Mouse (Mus musculus): ENCODE data around the gene Camkk1.

Gene Camkk1

GRCm38 (mm10) chr11:73014831-73015344, 3.9 kb upstream of the Camkk1 start:
- peak; percentile 27 for ATAC-seq (ENCODE audit: low TSS enrichment)

- ATAC-seq (ENCODE audit: low TSS enrichment): no peak
Measured at GRCm38 (mm10) chr11:73015391-73016102, 3.3 kb upstream of the Camkk1 start.

GRCm38 (mm10) chr11:73016103-73016420, 2.7 kb upstream of the Camkk1 start:
- ATAC-seq (ENCODE audit: low TSS enrichment): no peak

GRCm38 (mm10) chr11:73019147-73019795, 463 bp downstream of the Camkk1 start:
- peak; percentile 13 for ATAC-seq (ENCODE audit: low TSS enrichment)

- ATAC-seq (ENCODE audit: low TSS enrichment): no peak
Measured at GRCm38 (mm10) chr11:73020953-73021800, 2.4 kb downstream of the Camkk1 start.

GRCm38 (mm10) chr11:73023099-73023498, 4.3 kb downstream of the Camkk1 start:
- ATAC-seq (ENCODE audit: low TSS enrichment): peak; percentile 53

- ATAC-seq (ENCODE audit: low TSS enrichment): no peak
Measured at GRCm38 (mm10) chr11:73023827-73024226, 5.0 kb downstream of the Camkk1 start.

- no peak for ATAC-seq (ENCODE audit: low TSS enrichment)
Measured at GRCm38 (mm10) chr11:73024236-73024904, 5.6 kb downstream of the Camkk1 start.

GRCm38 (mm10) chr11:73026961-73027360, 8.2 kb downstream of the Camkk1 start:
- no peak for ATAC-seq (ENCODE audit: low TSS enrichment)

- ATAC-seq (ENCODE audit: low TSS enrichment): peak; percentile 95
Measured at GRCm38 (mm10) chr11:73030821-73031498, 12.2 kb downstream of the Camkk1 start.

- no peak for ATAC-seq (ENCODE audit: low TSS enrichment)
Measured at GRCm38 (mm10) chr11:73031536-73031935, 12.7 kb downstream of the Camkk1 start.

GRCm38 (mm10) chr11:73036077-73036476, 17.3 kb downstream of the Camkk1 start:
- no peak for ATAC-seq (ENCODE audit: low TSS enrichment)

GRCm38 (mm10) chr11:73036889-73037288, 18.1 kb downstream of the Camkk1 start:
- ATAC-seq (ENCODE audit: low TSS enrichment): no peak; the same call in 1 of the 2 replicates

GRCm38 (mm10) chr11:73037691-73038090, 18.9 kb downstream of the Camkk1 start:
- no peak for ATAC-seq (ENCODE audit: low TSS enrichment)

GRCm38 (mm10) chr11:73039102-73039799, 20.4 kb downstream of the Camkk1 start:
- ATAC-seq (ENCODE audit: low TSS enrichment): peak; percentile 62; the same call in 1 of the 2 replicates

- ATAC-seq (ENCODE audit: low TSS enrichment): no peak
Measured at GRCm38 (mm10) chr11:73044229-73044755, 25.5 kb downstream of the Camkk1 start.

GRCm38 (mm10) chr11:73044789-73045188, 26.0 kb downstream of the Camkk1 start:
- no peak for ATAC-seq (ENCODE audit: low TSS enrichment)

GRCm38 (mm10) chr11:73047542-73047996, 28.8 kb downstream of the Camkk1 start, which contains the start of gene Ncbp3:
TSS of gene Ncbp3 (plus strand) at chr11:73047783.
- ATAC-seq (ENCODE audit: low TSS enrichment): peak; percentile 93

GRCm38 (mm10) chr11:73048030-73048876, 29.4 kb downstream of the Camkk1 start:
- peak; percentile 22 for ATAC-seq (ENCODE audit: low TSS enrichment)

Measured in frontal cortex, adult (tissue).